Mouse (Mus musculus) thymus, adult 2 months (tissue): Measurements from ENCODE around the gene Hipk1.

Source experiments
- CTCF ChIP-seq: fragments of 200-500 bp; IDR thresholded peaks from 2 replicates; pipeline ENCODE4 v1.5.1; 2012; ENCODE audit warnings: mild to moderate bottlenecking, control low read depth, low read length, moderate library complexity, borderline replicate concordance; ENCODE audit not compliant: control insufficient read depth, poor library complexity, insufficient read depth; ENCODE audit errors: extremely low read depth
- POLR2A ChIP-seq: fragments of 200-500 bp; IDR thresholded peaks from 2 replicates; pipeline ENCODE4 v1.6.1; 2012; ENCODE audit warnings: mild to moderate bottlenecking, low read length, control low read depth, moderate library complexity; ENCODE audit not compliant: control insufficient read depth, poor library complexity, insufficient read depth; ENCODE audit errors: extremely low read depth

DNA sequence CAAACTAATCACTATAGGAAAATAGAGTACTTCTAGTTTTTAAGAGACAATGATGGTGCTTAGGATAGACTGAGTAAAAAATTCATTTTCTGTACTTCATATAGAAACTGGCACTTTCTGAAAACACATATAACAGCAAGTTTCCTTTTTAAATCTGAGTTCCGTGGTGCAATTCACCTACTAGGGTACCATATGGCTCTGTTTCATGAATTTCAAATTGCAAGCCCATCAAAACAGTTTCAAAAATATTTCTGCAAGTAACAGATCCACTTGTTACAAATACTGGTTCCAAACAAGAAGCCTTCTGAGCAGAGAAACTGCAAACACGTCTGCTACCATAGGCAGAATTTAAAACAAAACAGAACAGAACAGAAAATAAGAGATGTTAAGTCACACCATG lies 39.8 kb downstream of the Hipk1 start:
- TF ChIP-seq CTCF, result no peak
- TF ChIP-seq POLR2A, result no peak
